Mouse (Mus musculus): ENCODE results near the gene Zfp651. TPM values are rescaled to one million over a fixed set of nuclear protein-coding genes. Genes with fewer than 3 reads are reported as not detected.
A peak's percentile ranks its signal among the peaks of the same experiment; 100 is the strongest.

Gene Zfp651
- polyA plus RNA-seq, 1 experiment: 47.0 TPM

- Histone ChIP-seq H3K79me2 (ENCODE audit: control insufficient read depth, insufficient read depth) (peaks cover 9% of the 10 kb centered on the region), H3ac (ENCODE audit: control insufficient read depth, insufficient read length) (no peak overlapping the region), H3K36me3 (ENCODE audit: control insufficient read depth, insufficient read depth) (no peaks in the 10 kb centered on the region), H3K4me3 (no peak overlapping the region), H3K27me3 (ENCODE audit: control insufficient read depth, insufficient read depth, insufficient read length) (no peaks in the 10 kb centered on the region), H3K4me2 (ENCODE audit: low read depth) (peak overlapping the region; percentile 76)
- TF ChIP-seq POLR2A (IDR thresholded peaks at IDR 0.05; ENCODE audit: insufficient read length, low read depth) (no peak), TCF12 (IDR thresholded peaks at IDR 0.05; ENCODE audit: insufficient read depth, poor library complexity, severe bottlenecking) (peak; percentile 61), MYOD1 (IDR thresholded peaks at IDR 0.05; ENCODE audit: control insufficient read depth in 1 of 3, insufficient read length in 2 of 3, low read depth in 2 of 3) (peak in 1 of 3 experiments; percentile 69), SRF (IDR thresholded peaks at IDR 0.05; ENCODE audit: control insufficient read depth, insufficient read length, low read depth) (no peak), MYOG (IDR thresholded peaks at IDR 0.05; ENCODE audit: control insufficient read depth in 1 of 3, insufficient read depth in 1 of 3, insufficient read length in 2 of 3, low read depth in 2 of 3) (peak in 2 of 3 experiments; percentile 17 to 72)
Measured at GRCm38 (mm10) chr9:121776511-121776910, 17.4 kb downstream of the Zfp651 start.

GRCm38 (mm10) chr9:121777484-121778065 lies 18.4 kb downstream of the Zfp651 start, which contains the start of gene Klhl40:
Klhl40 (plus strand) TSS chr9:121777607.
- TF ChIP-seq MYOD1 (IDR thresholded peaks at IDR 0.05; ENCODE audit: control insufficient read depth in 1 of 3, insufficient read length in 2 of 3, low read depth in 2 of 3) (peak; percentile 87 to 95 (median 94)), TCF12 (IDR thresholded peaks at IDR 0.05; ENCODE audit: insufficient read depth, poor library complexity, severe bottlenecking) (peak; percentile 89), E2F4 (IDR thresholded peaks at IDR 0.05; ENCODE audit: insufficient read depth) (no peak), TCF3 (IDR thresholded peaks at IDR 0.05; ENCODE audit: insufficient read length, low read depth) (no peak), USF1 (IDR thresholded peaks at IDR 0.05; ENCODE audit: low read depth) (peak; percentile 35), MYOG (IDR thresholded peaks at IDR 0.05; ENCODE audit: control insufficient read depth in 1 of 3, insufficient read depth in 1 of 3, insufficient read length in 2 of 3, low read depth in 2 of 3) (peak; percentile 97 to 98 (median 97)), CEBPB (IDR thresholded peaks at IDR 0.05; ENCODE audit: insufficient read depth, poor library complexity, severe bottlenecking) (no peak), POLR2A (IDR thresholded peaks at IDR 0.05; ENCODE audit: insufficient read length, low read depth) (peak; percentile 88), SRF (IDR thresholded peaks at IDR 0.05; ENCODE audit: control insufficient read depth, insufficient read length, low read depth) (no peak), MAX (IDR thresholded peaks at IDR 0.05; ENCODE audit: low read depth) (no peak), POLR2AphosphoS2 (IDR thresholded peaks at IDR 0.05; ENCODE audit: insufficient read length, low read depth) (peak; percentile 84), REST (IDR thresholded peaks at IDR 0.05; ENCODE audit: insufficient read depth, insufficient read length) (no peak)
- H3K27me3 ChIP-seq (ENCODE audit: control insufficient read depth, insufficient read depth, insufficient read length): no peaks in the 10 kb centered on the region
- no peaks in the 10 kb centered on the region for H3K36me3 ChIP-seq (ENCODE audit: control insufficient read depth, insufficient read depth)
- peak within 1 kb of the TSS; percentile 24 for H3K4me3 ChIP-seq
- H3K79me2 ChIP-seq (ENCODE audit: control insufficient read depth, insufficient read depth): peaks cover 9% of the 10 kb centered on the region
- H3ac ChIP-seq (ENCODE audit: control insufficient read depth, insufficient read length): peak within 1 kb of the TSS; percentile 16
- H3K4me2 ChIP-seq (ENCODE audit: low read depth): peak within 1 kb of the TSS; percentile 76

GRCm38 (mm10) chr9:121778066-121778624 lies 19.0 kb downstream of the Zfp651 start:
- no peaks in the 10 kb centered on the region for H3K36me3 ChIP-seq (ENCODE audit: control insufficient read depth, insufficient read depth)
- no peaks in the 10 kb centered on the region for H3K27me3 ChIP-seq (ENCODE audit: control insufficient read depth, insufficient read depth, insufficient read length)
- TF ChIP-seq E2F4 (IDR thresholded peaks at IDR 0.05; ENCODE audit: insufficient read depth) (no peak), MYOG (IDR thresholded peaks at IDR 0.05; ENCODE audit: control insufficient read depth in 1 of 3, insufficient read depth in 1 of 3, insufficient read length in 2 of 3, low read depth in 2 of 3) (peak in 2 of 3 experiments; percentile 2 to 9), CEBPB (IDR thresholded peaks at IDR 0.05; ENCODE audit: insufficient read depth, poor library complexity, severe bottlenecking) (peak; percentile 46; the same call in 1 of the 2 replicates)
- H3ac ChIP-seq (ENCODE audit: control insufficient read depth, insufficient read length): peak overlapping the region; percentile 16
- H3K4me3 ChIP-seq: peak overlapping the region; percentile 24
- H3K79me2 ChIP-seq (ENCODE audit: control insufficient read depth, insufficient read depth): peaks cover 9% of the 10 kb centered on the region
- peak overlapping the region; percentile 76 for H3K4me2 ChIP-seq (ENCODE audit: low read depth)

- peaks cover 16% of the 10 kb centered on the region for H3K27me3 ChIP-seq (ENCODE audit: control insufficient read depth, insufficient read depth, insufficient read length)
- H3K4me3 ChIP-seq: no peak overlapping the region
- H3ac ChIP-seq (ENCODE audit: control insufficient read depth, insufficient read length): no peak overlapping the region
- H3K4me2 ChIP-seq (ENCODE audit: low read depth): no peak overlapping the region
- TF ChIP-seq MAX (IDR thresholded peaks at IDR 0.05; ENCODE audit: low read depth): no peak
- no peak for TF ChIP-seq POLR2A (IDR thresholded peaks at IDR 0.05; ENCODE audit: insufficient read length, low read depth)
- TF ChIP-seq USF1 (IDR thresholded peaks at IDR 0.05; ENCODE audit: low read depth): no peak
- no peak for TF ChIP-seq CEBPB (IDR thresholded peaks at IDR 0.05; ENCODE audit: insufficient read depth, poor library complexity, severe bottlenecking)
- no peak for TF ChIP-seq MYOG (IDR thresholded peaks at IDR 0.05; ENCODE audit: control insufficient read depth in 1 of 3, insufficient read depth in 1 of 3, insufficient read length in 2 of 3, low read depth in 2 of 3)
- no peak for TF ChIP-seq POLR2AphosphoS2 (IDR thresholded peaks at IDR 0.05; ENCODE audit: insufficient read length, low read depth)
- no peak for TF ChIP-seq SRF (IDR thresholded peaks at IDR 0.05; ENCODE audit: control insufficient read depth, insufficient read length, low read depth)
- H3K79me2 ChIP-seq (ENCODE audit: control insufficient read depth, insufficient read depth): no peaks in the 10 kb centered on the region
- no peaks in the 10 kb centered on the region for H3K36me3 ChIP-seq (ENCODE audit: control insufficient read depth, insufficient read depth)
Measured at GRCm38 (mm10) chr9:121784801-121785200, 25.7 kb downstream of the Zfp651 start.

- H3K36me3 ChIP-seq (ENCODE audit: control insufficient read depth, insufficient read depth): no peaks in the 10 kb centered on the region
- H3K79me2 ChIP-seq (ENCODE audit: control insufficient read depth, insufficient read depth): no peaks in the 10 kb centered on the region
- H3K4me3 ChIP-seq: no peak overlapping the region
- H3ac ChIP-seq (ENCODE audit: control insufficient read depth, insufficient read length): no peak overlapping the region
- TF ChIP-seq CEBPB (IDR thresholded peaks at IDR 0.05; ENCODE audit: insufficient read depth, poor library complexity, severe bottlenecking) (no peak), POLR2AphosphoS2 (IDR thresholded peaks at IDR 0.05; ENCODE audit: insufficient read length, low read depth) (peak; percentile 47)
- H3K4me2 ChIP-seq (ENCODE audit: low read depth): no peak overlapping the region
- peaks cover 16% of the 10 kb centered on the region for H3K27me3 ChIP-seq (ENCODE audit: control insufficient read depth, insufficient read depth, insufficient read length)
Measured at GRCm38 (mm10) chr9:121785261-121785660, 26.1 kb downstream of the Zfp651 start.

Data from myocyte (in vitro differentiated cells).